Mouse (Mus musculus) thymus, adult 2 months (tissue): ENCODE measurements at regions not wholly inside any gene's neighbourhood (a gene's known extent, or its start where the extent isn't known, plus 50 kb on each side); places are given as distances from the start of the nearest gene placed in this dataset.

Experiments
- CTCF ChIP-seq: fragments of 200-500 bp; IDR thresholded peaks from 2 replicates; pipeline ENCODE4 v1.5.1; 2012; ENCODE audit warnings: mild to moderate bottlenecking, control low read depth, low read length, moderate library complexity, borderline replicate concordance; ENCODE audit not compliant: control insufficient read depth, poor library complexity, insufficient read depth; ENCODE audit errors: extremely low read depth
- POLR2A ChIP-seq: fragments of 200-500 bp; IDR thresholded peaks from 2 replicates; pipeline ENCODE4 v1.6.1; 2012; ENCODE audit warnings: mild to moderate bottlenecking, low read length, control low read depth, moderate library complexity; ENCODE audit not compliant: control insufficient read depth, poor library complexity, insufficient read depth; ENCODE audit errors: extremely low read depth

- TF ChIP-seq CTCF, result no peak
- TF ChIP-seq POLR2A, result no peak
These were observed 263.0 kb upstream of the Slc30a5 start for GRCm38 (mm10) chr13:101096221-101096620.
